Mouse (Mus musculus) heart, postnatal 0 days (tissue): ENCODE results near the gene Nmd3.

Experiments used
- CTCF ChIP-seq: IDR thresholded peaks from 2 replicates; pipeline ENCODE4 v1.5.1; 2016; ENCODE audit warnings: antibody characterized with exemption, control low read depth, low read depth
- EP300 ChIP-seq: IDR thresholded peaks from 2 replicates; pipeline ENCODE4 v1.6.1; 2016; ENCODE audit warnings: antibody characterized with exemption, low read depth

DNA sequence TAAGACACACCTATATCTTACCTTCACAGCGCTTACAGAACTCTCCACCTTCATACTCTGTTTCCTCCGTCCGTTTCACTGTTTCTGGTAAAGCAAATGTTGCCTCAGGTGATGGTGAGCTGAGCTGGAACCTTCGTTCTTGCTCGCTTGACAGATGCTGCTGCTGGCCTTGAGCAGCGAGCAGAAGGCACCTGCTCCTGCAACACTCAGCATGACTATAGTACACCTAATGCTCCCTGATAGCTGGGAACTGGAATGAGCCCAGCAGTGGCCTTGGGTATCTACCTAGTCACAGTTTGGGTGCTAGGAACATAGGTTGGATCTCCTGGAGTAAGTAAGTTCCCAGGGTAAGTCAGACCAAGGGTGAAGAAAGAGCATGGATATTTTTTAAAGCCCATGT, 38.3 kb downstream of the Nmd3 start:
- no peak for TF ChIP-seq CTCF
- TF ChIP-seq EP300: no peak
